In the genomic region with DNA sequence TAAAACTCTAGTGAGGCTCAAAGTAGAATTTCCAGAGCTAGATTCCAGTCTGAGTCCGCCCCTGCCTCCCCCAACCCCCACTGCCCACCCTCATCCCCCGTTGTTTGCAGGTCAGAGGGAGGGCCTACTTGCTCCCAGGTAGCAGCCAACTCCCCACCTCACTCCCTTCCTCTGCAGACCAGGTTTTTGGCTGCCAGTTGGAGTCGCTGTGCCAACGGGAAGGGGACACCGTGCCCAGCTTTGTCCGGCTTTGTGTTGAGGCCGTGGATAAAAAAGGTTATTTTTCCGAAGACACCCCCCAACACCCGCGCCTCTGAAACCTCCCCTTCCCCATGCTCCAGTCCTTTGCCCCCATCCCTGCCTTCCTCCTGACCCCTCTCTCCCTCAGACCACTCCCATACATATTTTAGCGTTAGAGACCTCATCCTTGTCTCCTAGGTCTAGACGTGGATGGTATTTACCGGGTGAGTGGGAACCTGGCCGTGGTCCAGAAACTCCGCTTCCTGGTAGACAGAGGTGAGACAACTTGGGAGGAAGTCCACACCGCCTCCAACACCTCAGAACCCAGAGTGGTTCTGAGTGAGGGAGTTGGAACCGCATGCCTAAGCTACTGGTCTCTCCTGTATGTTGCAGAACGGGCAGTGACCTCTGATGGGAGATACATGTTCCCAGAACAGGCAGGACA, we compare ENCODE assay signal across 24 mouse cellular contexts. TPM values are rescaled to one million over a fixed set of nuclear protein-coding genes. Genes with fewer than 3 reads are reported as not detected.
DNase-seq lines count a peak whose midpoint lies in the region; ATAC-seq lines count a peak whose summit lies in the region.
"Had no signal": no experiment of that assay in that cellular context is flagged by ENCODE, and none has a peak within 500 bp of the region (broad histone marks: within the 10 kb centered on the region; RNA-seq: fewer than 3 reads in every experiment).

No protein-coding gene starts in this region.

- WGBS in kidney, embryonic 15.5 days: 52% methylated on average over 18 of the region's 18 CpGs
- WGBS in midbrain, embryonic 11.5 days: 51% methylated on average over 18 of the region's 18 CpGs
- WGBS in midbrain, embryonic 16.5 days: 48% methylated on average over 18 of the region's 18 CpGs
- 50% methylated on average over 18 of the region's 18 CpGs for WGBS in embryonic facial prominence, embryonic 12.5 days
- WGBS in liver, embryonic 13.5 days (ENCODE audit: insufficient replicate concordance): 77% methylated on average over 18 of the region's 18 CpGs

- H3K4me1 ChIP-seq in kidney, embryonic 15.5 days: peaks cover 33% of the 10 kb centered on the region
- peaks cover 12% of the 10 kb centered on the region for H3K4me1 ChIP-seq in midbrain, embryonic 11.5 days (ENCODE audit: control insufficient read depth, insufficient read depth, low read length)
- peaks cover 7% of the 10 kb centered on the region for H3K4me1 ChIP-seq in midbrain, embryonic 16.5 days (ENCODE audit: control insufficient read depth, insufficient read depth, low read length)
- H3K4me1 ChIP-seq in embryonic facial prominence, embryonic 12.5 days: peaks cover 17% of the 10 kb centered on the region
- H3K4me1 ChIP-seq in liver, embryonic 13.5 days (replicated peaks): peaks cover 68% of the 10 kb centered on the region

- H3K4me2 ChIP-seq in kidney, embryonic 15.5 days: no peak overlapping the region
- H3K4me2 ChIP-seq in midbrain, embryonic 11.5 days: no peak overlapping the region
- no peak overlapping the region for H3K4me2 ChIP-seq in midbrain, embryonic 16.5 days (ENCODE audit: low read length)
- 0 out of 2 replicates have a peak overlapping the region, but pooled peaks have one; percentile 2 for H3K4me2 ChIP-seq in embryonic facial prominence, embryonic 12.5 days (replicated peaks)
- peak overlapping the region; percentile 93 for H3K4me2 ChIP-seq in liver, embryonic 13.5 days

- DNase-seq in kidney, adult 18-20 months: no peak
- peak; percentile 86 for DNase-seq in midbrain, embryonic 11.5 days (ENCODE audit: low spot score, missing footprints)
- no peak for DNase-seq in liver, embryonic 13.5 days
- no peak for DNase-seq in spleen, postnatal 14 days (ENCODE audit: low spot score in 2 of 2)
- DNase-seq: adrenal gland, adult 8-10 months; cerebellum, adult 9-10 months; left cerebral cortex, postnatal 4 days; lung, adult 18-20 months; lung, postnatal 36 days; right cerebral cortex, adult 18-20 months had no signal

- ATAC-seq in kidney, embryonic 15.5 days (replicated peaks; ENCODE audit: low FRiP score): no peak
- ATAC-seq in midbrain, embryonic 11.5 days (ENCODE audit: low FRiP score): no peak
- ATAC-seq in midbrain, embryonic 16.5 days: no peak
- no peak for ATAC-seq in embryonic facial prominence, embryonic 12.5 days (ENCODE audit: insufficient number of reproducible peaks, insufficient read depth, low FRiP score, low TSS enrichment)
- no peak for ATAC-seq in liver, embryonic 13.5 days (ENCODE audit: low read depth)
- ATAC-seq: intestine, postnatal 0 days; Patski had no signal

- H3K9ac ChIP-seq in kidney, embryonic 15.5 days: no peak overlapping the region
- no peak overlapping the region for H3K9ac ChIP-seq in midbrain, embryonic 11.5 days (ENCODE audit: low read length)
- H3K9ac ChIP-seq in midbrain, embryonic 16.5 days (ENCODE audit: low read depth, low read length): no peak overlapping the region
- H3K9ac ChIP-seq in embryonic facial prominence, embryonic 12.5 days: no peak overlapping the region
- H3K9ac ChIP-seq in liver, embryonic 13.5 days: no peak overlapping the region
- H3K9ac ChIP-seq: hindbrain, embryonic 15.5 days; stomach, embryonic 15.5 days had no signal

- H3K9me3 ChIP-seq in kidney, embryonic 15.5 days (replicated peaks): no peaks in the 10 kb centered on the region
- no peaks in the 10 kb centered on the region for H3K9me3 ChIP-seq in midbrain, embryonic 11.5 days (ENCODE audit: control insufficient read depth, low read length)
- no peaks in the 10 kb centered on the region for H3K9me3 ChIP-seq in midbrain, embryonic 16.5 days (replicated peaks; ENCODE audit: control insufficient read depth, low read length, poor library complexity, severe bottlenecking)
- no peaks in the 10 kb centered on the region for H3K9me3 ChIP-seq in embryonic facial prominence, embryonic 12.5 days
- H3K9me3 ChIP-seq in liver, embryonic 13.5 days (replicated peaks): no peaks in the 10 kb centered on the region
- H3K9me3 ChIP-seq: forebrain, embryonic 12.5 days; heart, embryonic 10.5 days; hindbrain, embryonic 15.5 days; midbrain, embryonic 10.5 days; stomach, embryonic 15.5 days had no signal

- H3K27ac ChIP-seq in kidney, embryonic 15.5 days: no peak overlapping the region
- no peak overlapping the region for H3K27ac ChIP-seq in midbrain, embryonic 11.5 days (ENCODE audit: low read depth, low read length)
- no peak overlapping the region for H3K27ac ChIP-seq in midbrain, embryonic 16.5 days (ENCODE audit: low read length)
- H3K27ac ChIP-seq in embryonic facial prominence, embryonic 12.5 days: no peak overlapping the region
- H3K27ac ChIP-seq in liver, embryonic 13.5 days: no peak overlapping the region
- H3K27ac ChIP-seq: forebrain, embryonic 12.5 days; hindbrain, embryonic 15.5 days; left cerebral cortex, adult 2 months; midbrain, embryonic 10.5 days; stomach, embryonic 15.5 days had no signal

- peaks cover 13% of the 10 kb centered on the region; the same call in 1 of the 2 replicates for H3K36me3 ChIP-seq in kidney, embryonic 15.5 days
- no peaks in the 10 kb centered on the region; the same call in 1 of the 2 replicates for H3K36me3 ChIP-seq in midbrain, embryonic 11.5 days (ENCODE audit: control insufficient read depth, insufficient read depth, low read length)
- no peaks in the 10 kb centered on the region for H3K36me3 ChIP-seq in midbrain, embryonic 16.5 days (ENCODE audit: control insufficient read depth, insufficient read depth, low read length)
- H3K36me3 ChIP-seq in embryonic facial prominence, embryonic 12.5 days: peaks cover 11% of the 10 kb centered on the region; the same call in 1 of the 2 replicates
- 0 out of 2 replicates have a peak, but pooled peaks cover 15% of the 10 kb centered on the region for H3K36me3 ChIP-seq in liver, embryonic 13.5 days
- H3K36me3 ChIP-seq: forebrain, embryonic 12.5 days; heart, embryonic 10.5 days; hindbrain, embryonic 15.5 days had no signal

- H3K4me3 ChIP-seq in kidney, embryonic 15.5 days (replicated peaks): 0 out of 2 replicates have a peak overlapping the region, but pooled peaks have one; percentile 4
- no peak overlapping the region for H3K4me3 ChIP-seq in midbrain, embryonic 11.5 days (ENCODE audit: low read depth, low read length)
- H3K4me3 ChIP-seq in midbrain, embryonic 16.5 days (ENCODE audit: low read depth, low read length): no peak overlapping the region
- no peak overlapping the region for H3K4me3 ChIP-seq in embryonic facial prominence, embryonic 12.5 days
- H3K4me3 ChIP-seq in liver, embryonic 13.5 days (replicated peaks): peak overlapping the region; percentile 68; the same call in 1 of the 2 replicates

- H3K27me3 ChIP-seq in kidney, embryonic 15.5 days: peaks cover 60% of the 10 kb centered on the region
- peaks cover 52% of the 10 kb centered on the region for H3K27me3 ChIP-seq in midbrain, embryonic 11.5 days (ENCODE audit: control insufficient read depth, insufficient read depth, low read length)
- H3K27me3 ChIP-seq in midbrain, embryonic 16.5 days (ENCODE audit: control insufficient read depth, insufficient read depth, low read depth, low read length): peaks cover 61% of the 10 kb centered on the region
- H3K27me3 ChIP-seq in embryonic facial prominence, embryonic 12.5 days: peaks cover 63% of the 10 kb centered on the region
- H3K27me3 ChIP-seq in liver, embryonic 13.5 days: peaks cover 37% of the 10 kb centered on the region

RNA-seq across cellular contexts. Expression of gene Arhgap9, which starts 5.8 kb away (rescaled TPM):
- polyA plus RNA-seq in kidney, embryonic 15.5 days (2015; fragmentation: Nextera tagmentation; extraction: Ambion mirVana): 3.1 and 3.3 TPM in 2 replicates
- polyA plus RNA-seq in midbrain, embryonic 11.5 days (2014; fragmentation: Nextera tagmentation; extraction: Ambion mirVana): 1.1 and 1.4 TPM in 2 replicates
- 0.46 and 0.75 TPM in 2 replicates for polyA plus RNA-seq in midbrain, embryonic 16.5 days (2015; fragmentation: Nextera tagmentation; extraction: Ambion mirVana)
- polyA plus RNA-seq in embryonic facial prominence, embryonic 12.5 days (2016; fragmentation: Nextera tagmentation; extraction: Ambion mirVana): 1.8 and 2.6 TPM in 2 replicates
- 14.0 and 15.1 TPM in 2 replicates for polyA plus RNA-seq in liver, embryonic 13.5 days (2015; fragmentation: Nextera tagmentation; extraction: Ambion mirVana)
- polyA plus RNA-seq: Patski had no signal

RNA-seq across cellular contexts. Expression of gene Gli1, which starts 14.2 kb away (rescaled TPM):
- polyA plus RNA-seq in kidney, embryonic 15.5 days (2015; fragmentation: Nextera tagmentation; extraction: Ambion mirVana): 6.3 and 8.2 TPM in 2 replicates
- polyA plus RNA-seq in midbrain, embryonic 11.5 days (2014; fragmentation: Nextera tagmentation; extraction: Ambion mirVana): 3.1 and 4.1 TPM in 2 replicates
- 0.92 and 1.3 TPM in 2 replicates for polyA plus RNA-seq in midbrain, embryonic 16.5 days (2015; fragmentation: Nextera tagmentation; extraction: Ambion mirVana)
- polyA plus RNA-seq in embryonic facial prominence, embryonic 12.5 days (2016; fragmentation: Nextera tagmentation; extraction: Ambion mirVana): 15.5 and 16.4 TPM in 2 replicates
- polyA plus RNA-seq in liver, embryonic 13.5 days (2015; fragmentation: Nextera tagmentation; extraction: Ambion mirVana): 0.21 and 0.31 TPM in 2 replicates

RNA-seq across cellular contexts. Expression of gene Mars, which starts 16.0 kb away (rescaled TPM):
- polyA plus RNA-seq in kidney, embryonic 15.5 days (2015; fragmentation: Nextera tagmentation; extraction: Ambion mirVana): 120 and 127 TPM in 2 replicates
- polyA plus RNA-seq in midbrain, embryonic 11.5 days (2014; fragmentation: Nextera tagmentation; extraction: Ambion mirVana): 185 and 187 TPM in 2 replicates
- 123 and 128 TPM in 2 replicates for polyA plus RNA-seq in midbrain, embryonic 16.5 days (2015; fragmentation: Nextera tagmentation; extraction: Ambion mirVana)
- 138 and 142 TPM in 2 replicates for polyA plus RNA-seq in embryonic facial prominence, embryonic 12.5 days (2016; fragmentation: Nextera tagmentation; extraction: Ambion mirVana)
- 150 and 166 TPM in 2 replicates for polyA plus RNA-seq in liver, embryonic 13.5 days (2015; fragmentation: Nextera tagmentation; extraction: Ambion mirVana)

RNA-seq across cellular contexts. Expression of gene Inhbe, which starts 26.6 kb away (rescaled TPM):
- not detected in 2 replicates for polyA plus RNA-seq in kidney, embryonic 15.5 days (2015; fragmentation: Nextera tagmentation; extraction: Ambion mirVana)
- not detected in 2 replicates for polyA plus RNA-seq in midbrain, embryonic 11.5 days (2014; fragmentation: Nextera tagmentation; extraction: Ambion mirVana)
- 0.04 TPM in 2 replicates for polyA plus RNA-seq in midbrain, embryonic 16.5 days (2015; fragmentation: Nextera tagmentation; extraction: Ambion mirVana)
- polyA plus RNA-seq in embryonic facial prominence, embryonic 12.5 days (2016; fragmentation: Nextera tagmentation; extraction: Ambion mirVana): 0.03 TPM in 1 of 2 replicates, not detected in the other
- polyA plus RNA-seq in liver, embryonic 13.5 days (2015; fragmentation: Nextera tagmentation; extraction: Ambion mirVana): 0.32 and 0.38 TPM in 2 replicates
- polyA plus RNA-seq: C2C12; forebrain, embryonic 12.5 days; heart, embryonic 10.5 days; neural tube, embryonic 11.5 days; small intestine, adult 2 months had no signal

RNA-seq across cellular contexts. Expression of gene Mbd6, which starts 38.8 kb away (rescaled TPM):
- 15.9 and 16.1 TPM in 2 replicates for polyA plus RNA-seq in kidney, embryonic 15.5 days (2015; fragmentation: Nextera tagmentation; extraction: Ambion mirVana)
- 12.3 and 16.3 TPM in 2 replicates for polyA plus RNA-seq in midbrain, embryonic 11.5 days (2014; fragmentation: Nextera tagmentation; extraction: Ambion mirVana)
- polyA plus RNA-seq in midbrain, embryonic 16.5 days (2015; fragmentation: Nextera tagmentation; extraction: Ambion mirVana): 12.6 and 15.3 TPM in 2 replicates
- polyA plus RNA-seq in embryonic facial prominence, embryonic 12.5 days (2016; fragmentation: Nextera tagmentation; extraction: Ambion mirVana): 17.2 and 23.3 TPM in 2 replicates
- polyA plus RNA-seq in liver, embryonic 13.5 days (2015; fragmentation: Nextera tagmentation; extraction: Ambion mirVana): 5.9 and 6.5 TPM in 2 replicates

Comparison
In these comparisons a context has a peak if more than half of its experiments do, and no peak if none do; other contexts are left out.
1. H3K4me2 ChIP-seq: peak in embryonic facial prominence, embryonic 12.5 days (single experiment) and liver, embryonic 13.5 days (single experiment); none in kidney, embryonic 15.5 days (single experiment), midbrain, embryonic 11.5 days (single experiment) and midbrain, embryonic 16.5 days (single experiment).
2. H3K4me3 ChIP-seq: peak in kidney, embryonic 15.5 days (single experiment) and liver, embryonic 13.5 days (single experiment); none in midbrain, embryonic 11.5 days (single experiment), midbrain, embryonic 16.5 days (single experiment) and embryonic facial prominence, embryonic 12.5 days (single experiment).